Mouse (Mus musculus): ENCODE data around the gene Pnpla3.

Pnpla3 gene

DNA sequence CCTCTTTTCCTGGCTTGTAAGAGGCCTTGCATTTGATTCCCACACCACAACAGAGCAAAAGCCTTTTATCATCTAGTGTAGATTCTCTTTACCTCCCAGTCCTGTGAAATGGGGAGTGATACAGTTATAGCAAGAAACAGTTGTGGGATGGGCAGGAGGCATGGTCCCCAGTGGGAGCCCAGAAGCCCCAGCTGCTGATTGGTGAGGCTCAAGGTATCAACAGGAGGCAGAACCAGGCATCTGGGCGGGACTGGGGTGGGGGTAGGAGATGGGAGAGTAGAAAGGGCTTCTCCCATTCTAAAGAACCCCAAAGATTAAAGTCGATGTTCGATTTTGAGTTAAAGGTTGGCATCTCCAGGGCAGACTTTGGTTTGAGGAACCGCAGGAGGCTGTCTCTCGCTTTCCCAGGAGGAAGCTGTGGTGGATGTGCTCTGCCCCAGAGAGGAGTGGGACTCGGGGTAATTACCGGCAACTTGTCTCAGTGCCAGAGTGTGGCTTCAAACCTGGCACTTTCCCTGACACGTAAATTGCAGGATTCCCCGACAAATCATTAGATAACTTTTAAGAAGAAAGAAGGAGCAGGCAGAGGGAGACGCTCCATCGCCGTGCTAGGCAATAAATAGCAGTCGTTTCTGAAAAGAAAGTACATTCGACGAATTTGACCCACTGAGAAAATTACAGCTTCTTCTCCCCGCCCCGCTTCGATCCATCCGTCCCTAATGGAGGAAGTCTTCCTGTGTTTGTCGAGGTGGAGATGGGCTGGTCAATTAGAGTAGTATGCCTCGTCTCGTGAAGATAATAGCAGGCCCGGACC lies 50.5 kb downstream of the Pnpla3 start:
- no peak for DNase-seq (ENCODE audit: low spot score)

DNA sequence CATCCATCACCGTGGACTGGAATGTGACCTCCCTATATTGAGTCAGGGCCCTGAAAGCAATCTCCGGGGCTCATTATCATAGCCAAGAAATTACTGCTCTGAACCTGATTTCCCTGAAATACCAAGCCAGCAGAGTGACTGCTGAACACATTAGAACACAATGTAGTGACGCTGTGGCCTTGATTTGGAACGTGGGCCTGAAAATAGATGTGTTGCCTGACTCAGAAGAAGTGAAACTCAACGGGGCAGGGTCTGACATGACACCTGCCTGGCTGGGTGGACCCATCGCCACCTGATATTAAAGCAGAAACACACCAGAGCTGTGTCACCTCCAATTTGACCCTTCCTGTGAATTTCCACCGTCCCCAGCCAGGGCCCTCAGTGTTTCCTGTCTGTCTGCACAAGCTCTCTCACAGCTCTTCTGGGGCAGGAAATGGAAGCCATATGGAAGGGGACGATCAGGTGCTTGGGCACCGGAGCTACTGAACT lies 51.2 kb downstream of the Pnpla3 start:
- no peak for DNase-seq (ENCODE audit: low spot score)

DNA sequence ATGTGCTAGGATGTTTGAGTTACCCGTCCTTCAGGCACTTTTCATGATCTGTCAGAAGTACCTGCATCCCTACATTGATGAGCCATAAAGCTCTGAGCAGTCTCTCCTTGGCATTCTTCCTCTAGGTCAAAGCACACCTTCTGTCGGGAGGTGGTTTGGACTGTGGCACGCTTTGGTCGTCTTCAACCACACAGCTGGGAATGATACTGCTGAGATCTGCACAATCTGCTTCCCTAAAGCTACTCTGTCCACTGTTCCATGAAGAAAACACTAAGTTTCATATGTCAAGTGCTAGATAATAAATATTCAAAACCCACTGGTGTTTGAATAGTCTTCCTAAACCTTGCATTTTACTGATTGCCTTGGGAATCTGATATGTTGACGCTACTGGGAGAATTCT lies 53.9 kb downstream of the Pnpla3 start:
- DNase-seq (ENCODE audit: low spot score) = no peak

DNA sequence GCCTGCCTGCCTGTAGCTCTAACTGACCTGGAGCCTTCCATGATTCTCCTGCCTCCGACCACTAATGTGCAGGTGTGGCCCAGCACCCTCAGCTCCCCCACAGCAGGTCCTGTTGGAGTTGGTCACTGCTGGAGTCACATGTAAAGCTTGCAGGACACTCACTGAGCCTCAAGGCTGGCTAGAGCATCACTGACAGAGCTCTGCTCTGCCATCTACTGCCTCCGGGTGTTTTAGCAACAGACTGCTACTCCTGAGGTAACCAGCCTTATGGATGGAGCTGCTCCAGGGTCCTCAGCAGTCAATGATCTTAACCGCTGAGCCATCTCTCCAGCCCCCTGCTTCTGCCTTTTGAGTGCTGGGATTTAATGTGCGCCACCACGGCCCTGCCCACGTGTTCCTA lies 55.8 kb downstream of the Pnpla3 start:
- DNase-seq (ENCODE audit: low spot score) = no peak

DNA sequence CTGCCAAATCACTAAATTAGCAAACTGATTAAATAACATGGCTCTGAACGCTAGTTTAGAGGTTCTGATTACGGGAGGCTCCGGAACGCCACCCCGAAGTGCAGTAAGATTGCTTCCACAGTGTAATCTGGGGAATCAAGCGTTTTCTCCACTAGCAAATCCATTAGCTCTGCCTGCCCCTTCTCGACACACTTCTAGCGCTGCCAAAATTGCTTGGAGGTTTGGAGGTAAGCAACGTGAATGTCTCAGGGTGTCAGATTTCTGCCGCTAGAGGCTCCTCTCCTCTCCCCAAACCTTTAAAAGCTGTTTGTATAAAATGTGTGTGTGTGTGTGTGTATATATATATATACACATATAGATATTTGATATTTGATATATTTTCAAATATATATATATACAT lies 57.1 kb downstream of the Pnpla3 start:
- DNase-seq (ENCODE audit: low spot score) = no peak

DNA sequence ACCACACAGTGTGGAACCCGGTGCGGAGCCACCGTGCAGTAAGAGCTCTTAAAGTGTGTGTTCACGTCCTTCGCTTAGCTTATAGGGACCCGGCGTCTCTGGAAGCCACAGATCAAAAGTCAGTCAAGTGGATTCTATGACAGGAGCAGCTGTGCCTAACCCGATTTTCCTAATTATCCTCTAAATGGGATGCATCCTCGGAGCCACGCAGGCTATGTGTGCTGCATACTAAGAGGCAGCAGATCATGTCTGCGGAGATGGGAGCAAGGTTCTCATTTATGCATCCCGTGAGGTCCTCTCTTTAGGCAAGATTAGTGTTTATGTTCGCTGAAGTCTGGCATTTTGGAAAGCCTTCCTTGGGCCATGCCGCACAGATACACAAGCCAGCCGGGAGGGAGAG lies 59.3 kb downstream of the Pnpla3 start:
- no peak for DNase-seq (ENCODE audit: low spot score)

DNA sequence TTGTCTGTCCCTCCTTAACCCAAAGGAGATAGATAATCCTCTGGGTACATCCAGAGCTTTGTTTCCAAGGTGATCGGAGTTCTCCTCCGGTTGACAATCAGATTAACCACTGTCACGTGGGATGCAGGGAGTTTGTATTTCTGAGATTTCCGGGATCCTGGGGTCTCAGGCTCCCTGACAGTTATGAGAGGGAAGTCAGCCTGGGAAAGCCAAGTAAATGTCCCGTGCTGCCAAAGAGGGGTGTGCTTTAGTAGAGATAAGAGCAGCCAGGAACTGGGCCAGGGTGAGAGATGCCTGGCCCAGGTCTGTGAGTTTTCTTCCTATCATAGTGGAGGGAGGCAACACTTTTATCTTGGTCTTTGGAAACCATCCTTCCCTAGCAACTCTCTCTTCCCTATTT lies 63.0 kb downstream of the Pnpla3 start:
- DNase-seq (ENCODE audit: low spot score) = no peak

DNA sequence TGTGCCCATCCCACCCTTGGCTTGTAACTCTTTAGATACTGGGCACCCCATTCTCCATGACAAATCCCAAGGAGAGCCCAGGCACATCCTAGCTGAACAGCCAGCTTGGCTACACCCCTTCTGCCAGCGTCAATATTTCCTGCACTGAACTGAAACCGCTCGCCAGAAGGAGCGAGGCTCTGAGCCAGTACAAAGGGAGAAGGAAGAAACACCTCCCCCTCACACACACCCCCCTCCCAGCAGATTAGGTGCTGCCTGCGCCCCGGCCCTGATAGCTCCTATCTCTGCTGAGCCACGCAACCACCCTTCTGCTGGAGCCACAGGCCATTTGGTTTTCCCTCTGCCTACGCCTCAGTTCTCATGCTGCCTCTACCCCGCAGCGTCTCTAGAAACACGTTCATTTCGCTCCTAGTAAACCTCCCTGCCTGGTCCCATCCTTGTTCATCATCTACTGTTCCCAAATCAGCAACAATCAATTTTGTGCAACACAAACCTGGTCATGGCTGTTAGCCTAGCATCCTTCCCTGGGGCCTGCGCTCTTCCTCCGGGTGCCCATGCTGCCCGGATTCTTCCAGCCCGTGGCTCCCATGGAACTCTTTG lies 63.6 kb downstream of the Pnpla3 start:
- DNase-seq (ENCODE audit: low spot score) = peak; percentile 43

DNA sequence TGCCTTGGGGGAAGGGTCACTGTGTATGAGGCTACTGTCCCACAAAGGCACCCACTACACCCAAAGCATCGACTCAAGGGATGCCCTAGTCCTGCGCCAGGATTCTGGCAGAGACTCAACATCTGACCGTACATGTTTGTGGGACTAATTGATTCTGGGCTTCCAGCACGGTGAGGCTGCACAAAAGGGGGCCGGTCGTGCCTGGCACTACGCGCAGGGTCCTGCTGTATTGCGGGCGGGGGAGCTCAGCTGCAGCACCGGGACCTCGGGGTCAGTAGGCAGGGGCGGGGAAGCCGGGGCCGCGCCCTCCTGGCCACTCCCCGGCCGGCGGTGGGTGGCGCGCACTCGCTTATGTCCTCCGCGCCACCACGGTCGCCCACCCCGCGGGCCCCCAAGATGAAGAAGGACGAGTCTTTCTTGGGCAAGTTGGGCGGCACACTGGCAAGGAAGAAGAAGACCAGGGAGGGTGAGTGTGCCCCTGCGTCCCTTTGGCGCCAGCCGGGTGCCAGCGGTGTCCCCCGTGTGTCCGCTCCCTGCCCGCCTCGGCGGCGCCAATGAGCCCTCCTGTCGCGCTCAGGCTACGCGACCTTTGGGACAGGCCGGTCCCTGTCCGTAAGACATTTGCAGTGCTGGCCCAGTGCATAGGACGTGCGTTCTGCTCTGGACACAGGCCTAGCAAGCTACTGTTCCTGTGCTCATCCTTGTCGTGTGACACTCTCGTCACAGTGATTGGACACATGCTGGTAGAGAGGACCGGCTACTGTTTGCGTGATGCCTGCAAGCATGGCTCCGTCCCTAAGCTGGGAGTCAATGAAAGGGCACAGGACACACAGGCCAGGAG lies 64.3 kb downstream of the Pnpla3 start, which contains the start of gene Parvb:
Parvb (plus strand) TSS at position 323 of the 841 bp plus-strand sequence.
- DNase-seq (ENCODE audit: low spot score) = peak; percentile 79

DNA sequence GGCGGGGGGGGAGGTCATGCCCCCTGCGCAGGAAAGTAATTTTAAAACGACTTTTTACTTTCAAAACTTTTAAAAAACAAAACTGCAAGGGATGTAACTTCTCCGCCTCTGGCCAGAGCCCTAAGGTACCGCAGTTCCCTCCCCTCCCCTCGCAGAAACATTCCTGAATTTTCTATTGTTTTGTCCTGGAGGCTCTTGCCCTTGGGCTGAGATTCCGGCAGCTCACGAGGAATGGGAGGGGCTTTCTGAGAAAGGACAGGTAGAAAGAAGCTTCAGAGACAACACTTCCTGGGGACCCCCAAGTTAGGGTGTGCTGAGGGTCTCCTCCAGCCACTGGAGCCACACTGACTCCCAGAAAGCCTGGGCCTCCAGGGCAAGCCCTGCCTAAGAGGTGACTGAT lies 65.0 kb downstream of the Pnpla3 start:
- peak; percentile 26 for DNase-seq (ENCODE audit: low spot score)

DNA sequence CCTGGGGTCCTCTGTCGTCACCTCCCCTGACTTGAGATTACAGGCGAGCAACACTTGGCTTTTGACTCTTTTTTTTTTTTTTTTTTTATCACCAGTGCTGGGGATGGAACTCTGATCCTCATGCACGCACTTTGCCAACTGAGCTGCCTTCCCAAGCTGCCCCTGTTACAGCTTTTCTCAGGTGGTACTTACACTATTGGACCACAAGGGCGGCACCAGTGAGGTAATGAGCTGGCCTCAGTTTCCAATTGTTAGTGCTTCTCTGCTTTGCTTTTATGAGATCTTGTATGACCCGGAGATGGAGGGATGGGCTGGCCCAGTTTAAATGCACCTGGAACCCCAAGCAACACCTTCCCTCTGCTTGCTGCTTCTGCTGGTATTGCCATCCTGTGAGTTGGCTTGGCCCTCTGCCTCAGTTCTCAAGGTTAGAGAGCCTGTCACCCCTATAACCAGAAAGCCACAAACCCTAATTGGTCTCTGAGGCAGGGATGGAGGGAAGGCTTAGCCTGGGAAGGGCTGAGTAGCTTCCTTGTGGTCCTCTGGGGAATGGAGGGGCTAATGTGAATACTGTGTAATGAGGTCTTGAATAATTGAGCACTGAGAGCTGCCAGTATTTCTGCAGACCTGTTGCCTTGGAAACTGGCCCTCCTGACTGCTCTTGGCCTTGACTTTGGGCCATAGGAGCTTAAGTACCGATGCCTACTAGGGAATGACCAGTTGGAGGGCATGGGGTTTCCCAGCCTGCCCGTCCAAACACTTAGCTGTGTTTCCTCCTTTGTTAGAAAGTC lies 67.4 kb downstream of the Pnpla3 start:
- no peak for DNase-seq (ENCODE audit: low spot score)

DNA sequence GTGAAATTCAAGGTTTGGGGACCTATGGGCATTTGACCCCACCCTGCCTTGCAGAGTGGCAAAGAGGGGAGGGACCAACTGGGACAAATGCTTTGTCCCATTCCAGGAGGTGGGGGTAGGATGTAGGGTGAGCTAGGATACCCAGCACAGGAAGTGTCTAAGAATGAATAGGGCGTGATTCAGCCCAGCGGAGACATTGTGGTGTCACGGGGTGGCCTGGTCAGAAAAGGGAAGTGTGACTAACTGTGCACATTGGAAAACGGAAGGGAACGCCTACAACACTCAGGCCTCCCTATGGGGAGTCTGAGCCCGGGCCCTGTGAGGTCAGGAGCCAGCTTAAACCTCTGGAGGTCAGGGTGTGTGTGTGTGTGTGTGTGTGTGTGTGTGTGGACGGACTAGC lies 68.0 kb downstream of the Pnpla3 start:
- DNase-seq (ENCODE audit: low spot score) = no peak

All from yolk sac, embryonic 10.5 days (tissue).